Mouse (Mus musculus): ENCODE data around the gene Nkain4. TPM values are rescaled to one million over a fixed set of nuclear protein-coding genes. Genes with fewer than 3 reads are reported as not detected.

Nkain4 gene
- polyA plus RNA-seq, 1 experiment from 2014 or later, result 37.4 TPM

DNA sequence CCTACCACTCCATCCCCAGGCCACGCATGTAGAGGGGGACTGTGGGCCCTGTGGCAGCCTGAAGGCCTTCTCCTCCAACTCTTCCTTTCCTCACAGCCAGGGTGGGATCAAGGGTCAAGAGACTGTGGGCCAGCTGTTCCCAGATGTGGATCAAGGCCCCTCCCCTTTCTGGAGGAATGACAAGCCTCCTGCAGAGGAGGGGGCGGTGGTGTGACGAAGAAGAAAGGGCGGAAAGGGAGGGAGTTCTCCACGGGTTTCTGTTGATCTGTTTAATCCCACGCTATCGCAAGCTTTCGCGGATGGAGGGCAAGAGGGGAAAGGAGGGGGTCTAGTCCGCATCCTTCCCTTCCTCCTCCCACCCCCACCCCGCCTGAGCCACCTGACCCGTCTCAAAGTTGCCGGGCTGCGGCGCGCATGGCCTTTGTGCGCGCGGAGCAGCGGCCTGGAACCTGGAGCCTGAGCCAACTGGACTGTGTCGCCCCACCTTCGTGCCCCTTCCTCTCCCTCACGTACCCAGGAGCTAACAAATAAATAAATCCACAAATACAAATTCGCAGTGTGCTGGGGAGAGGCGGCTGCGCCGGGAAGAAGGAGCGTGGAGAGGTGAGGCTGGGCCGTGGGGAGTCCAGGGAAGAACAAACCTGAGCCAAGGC is 64.0 kb downstream of the Nkain4 start:
- Histone ChIP-seq H3K4me2 (replicated peaks) (peak overlapping the region; percentile 19), H3K9ac (no peak overlapping the region), H3K9me3 (no peaks in the 10 kb centered on the region), H3K4me3 (replicated peaks) (no peak overlapping the region), H3K27ac (no peak overlapping the region), H3K36me3 (no peaks in the 10 kb centered on the region), H3K4me1 (replicated peaks) (peaks cover 31% of the 10 kb centered on the region), H3K27me3 (replicated peaks) (peaks cover 96% of the 10 kb centered on the region)
- WGBS, result 2% methylated on average over 29 of the region's 29 CpGs
- no peak for ATAC-seq

DNA sequence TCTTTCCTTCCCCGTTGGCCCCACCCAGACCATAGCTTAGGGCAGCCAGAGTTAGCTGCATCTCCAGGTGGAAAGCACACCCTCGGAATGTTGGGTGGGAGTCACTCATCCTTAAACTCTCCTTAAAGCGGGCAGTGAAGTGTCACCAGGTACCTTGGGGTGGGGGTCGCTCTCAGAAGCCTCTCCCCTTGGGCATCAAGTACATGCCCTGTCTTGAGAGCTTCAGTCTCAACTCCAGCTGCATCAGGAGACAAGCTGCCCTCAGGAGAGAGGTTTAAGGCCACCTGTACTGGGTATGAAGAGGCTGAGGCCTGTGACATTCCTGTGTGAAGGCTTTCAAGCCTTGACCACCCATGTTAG is 64.6 kb downstream of the Nkain4 start:
- Histone ChIP-seq H3K36me3 (no peaks in the 10 kb centered on the region), H3K4me2 (replicated peaks) (no peak overlapping the region), H3K9me3 (no peaks in the 10 kb centered on the region), H3K9ac (no peak overlapping the region), H3K27ac (no peak overlapping the region), H3K4me1 (replicated peaks) (peaks cover 31% of the 10 kb centered on the region), H3K27me3 (replicated peaks) (peaks cover 90% of the 10 kb centered on the region), H3K4me3 (replicated peaks) (no peak overlapping the region)
- no peak for ATAC-seq
- WGBS, result 19% methylated on average over 4 of the region's 4 CpGs

DNA sequence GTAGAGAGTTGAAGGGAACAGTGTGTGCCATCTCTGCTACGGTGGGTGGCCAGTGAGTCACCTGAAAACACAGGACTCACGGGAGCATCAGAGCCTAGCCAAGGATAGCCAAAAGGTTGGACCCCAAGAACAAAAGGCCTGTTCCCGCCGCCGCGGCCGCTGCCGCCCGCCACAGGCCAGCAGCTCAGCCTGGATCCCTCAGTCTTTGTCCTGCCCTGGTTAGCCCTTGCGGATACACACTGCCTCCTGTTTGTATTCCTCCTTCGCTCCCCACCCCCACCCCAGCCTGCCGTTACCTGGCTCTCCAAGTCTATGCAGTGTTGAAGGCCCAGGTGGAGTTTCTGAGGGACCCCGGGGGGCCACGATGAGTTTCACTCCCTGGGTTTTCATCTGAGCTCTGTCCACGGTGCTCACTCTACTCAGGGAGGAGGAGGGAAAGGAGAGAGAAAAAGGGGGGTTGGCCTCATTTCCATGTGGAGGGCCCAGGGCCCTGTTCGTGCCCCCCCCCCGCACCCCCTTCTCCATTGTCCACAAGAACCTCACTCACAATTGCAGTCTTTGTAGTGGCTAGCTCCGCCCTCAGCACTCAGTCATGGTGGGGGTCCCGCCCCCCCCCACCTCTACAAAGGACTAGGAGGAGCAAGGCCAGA is 65.1 kb downstream of the Nkain4 start:
- peaks cover 85% of the 10 kb centered on the region for H3K27me3 ChIP-seq (replicated peaks)
- 7% methylated on average over 19 of the region's 19 CpGs for WGBS
- no peak overlapping the region for H3K27ac ChIP-seq
- no peak overlapping the region for H3K4me2 ChIP-seq (replicated peaks)
- H3K4me1 ChIP-seq (replicated peaks), result peaks cover 27% of the 10 kb centered on the region
- no peak overlapping the region for H3K9ac ChIP-seq
- ATAC-seq, result no peak
- H3K9me3 ChIP-seq, result no peaks in the 10 kb centered on the region
- no peaks in the 10 kb centered on the region for H3K36me3 ChIP-seq
- no peak overlapping the region for H3K4me3 ChIP-seq (replicated peaks)

DNA sequence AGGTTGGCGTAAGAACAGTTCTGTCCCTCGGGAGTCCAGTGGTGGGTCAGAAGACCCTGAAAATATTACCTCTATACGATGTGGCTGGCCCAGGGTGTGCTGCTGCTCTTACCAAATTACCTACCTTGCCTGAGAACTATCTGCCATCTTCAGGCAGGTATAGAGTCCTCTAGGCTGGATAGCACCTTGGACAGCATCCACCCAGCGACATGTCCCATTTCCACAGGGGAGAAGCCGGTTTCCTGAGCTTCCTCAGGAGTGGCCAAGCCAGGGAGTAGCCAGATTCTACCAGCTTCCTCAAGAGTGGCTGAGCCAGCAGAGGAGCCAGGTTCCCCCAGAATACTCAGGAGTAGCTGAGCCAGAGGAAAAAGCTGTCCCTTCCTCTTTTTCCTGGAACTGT is 69.2 kb downstream of the Nkain4 start:
- Histone ChIP-seq H3K27me3 (replicated peaks) (peaks cover 43% of the 10 kb centered on the region), H3K4me3 (replicated peaks) (no peak overlapping the region), H3K27ac (no peak overlapping the region), H3K4me2 (replicated peaks) (no peak overlapping the region), H3K9me3 (no peaks in the 10 kb centered on the region), H3K9ac (no peak overlapping the region), H3K36me3 (no peaks in the 10 kb centered on the region), H3K4me1 (replicated peaks) (0 out of 2 replicates have a peak, but pooled peaks cover 1% of the 10 kb centered on the region)
- 51% methylated on average over 5 of the region's 5 CpGs for WGBS
- ATAC-seq, result no peak

Other genes with a start within 250 kb of the Nkain4 start
- 22.8 and 23.2 TPM in 2 replicates for gene Dido1, start 244.7 kb downstream of the Nkain4 start, polyA plus RNA-seq (2015; fragmentation: Nextera tagmentation; extraction: Ambion mirVana)
- 52.6 and 55.1 TPM in 2 replicates for gene Gid8, start 244.6 kb downstream of the Nkain4 start, polyA plus RNA-seq (2015; fragmentation: Nextera tagmentation; extraction: Ambion mirVana)
- gene Slc17a9, start 229.4 kb downstream of the Nkain4 start, polyA plus RNA-seq (2015; fragmentation: Nextera tagmentation; extraction: Ambion mirVana), result 2.3 and 4.6 TPM in 2 replicates
- gene Bhlhe23, start 177.8 kb downstream of the Nkain4 start, polyA plus RNA-seq (2015; fragmentation: Nextera tagmentation; extraction: Ambion mirVana), result not detected in 2 replicates
- 46.9 and 49.3 TPM in 2 replicates for gene Ythdf1, start 33.8 kb downstream of the Nkain4 start, polyA plus RNA-seq (2015; fragmentation: Nextera tagmentation; extraction: Ambion mirVana)
- gene Birc7, start 25.7 kb downstream of the Nkain4 start, polyA plus RNA-seq (2015; fragmentation: Nextera tagmentation; extraction: Ambion mirVana), result not detected in 2 replicates
- 77.9 and 85.0 TPM in 2 replicates for gene Arfgap1, start 12.5 kb upstream of the Nkain4 start, polyA plus RNA-seq (2015; fragmentation: Nextera tagmentation; extraction: Ambion mirVana)
- gene Col20a1, start 31.8 kb upstream of the Nkain4 start, polyA plus RNA-seq (2015; fragmentation: Nextera tagmentation; extraction: Ambion mirVana), result 0.39 and 0.52 TPM in 2 replicates
- gene Chrna4, start 88.8 kb upstream of the Nkain4 start, polyA plus RNA-seq (2015; fragmentation: Nextera tagmentation; extraction: Ambion mirVana), result 1.1 and 1.2 TPM in 2 replicates
- gene Kcnq2, start 180.6 kb upstream of the Nkain4 start, polyA plus RNA-seq (2015; fragmentation: Nextera tagmentation; extraction: Ambion mirVana), result 1.3 and 1.5 TPM in 2 replicates
- 0.10 and 0.26 TPM in 2 replicates for gene Eef1a2, start 202.3 kb upstream of the Nkain4 start, polyA plus RNA-seq (2015; fragmentation: Nextera tagmentation; extraction: Ambion mirVana)
- 264 and 275 TPM in 2 replicates for gene Ppdpf, start 232.5 kb upstream of the Nkain4 start, polyA plus RNA-seq (2015; fragmentation: Nextera tagmentation; extraction: Ambion mirVana)
- 0.14 and 0.21 TPM in 2 replicates for gene Ptk6, start 248.1 kb upstream of the Nkain4 start, polyA plus RNA-seq (2015; fragmentation: Nextera tagmentation; extraction: Ambion mirVana)

Data from intestine, embryonic 15.5 days (tissue).